Comparison of ENCODE assay signal across 9 mouse cellular contexts in the genomic region with DNA sequence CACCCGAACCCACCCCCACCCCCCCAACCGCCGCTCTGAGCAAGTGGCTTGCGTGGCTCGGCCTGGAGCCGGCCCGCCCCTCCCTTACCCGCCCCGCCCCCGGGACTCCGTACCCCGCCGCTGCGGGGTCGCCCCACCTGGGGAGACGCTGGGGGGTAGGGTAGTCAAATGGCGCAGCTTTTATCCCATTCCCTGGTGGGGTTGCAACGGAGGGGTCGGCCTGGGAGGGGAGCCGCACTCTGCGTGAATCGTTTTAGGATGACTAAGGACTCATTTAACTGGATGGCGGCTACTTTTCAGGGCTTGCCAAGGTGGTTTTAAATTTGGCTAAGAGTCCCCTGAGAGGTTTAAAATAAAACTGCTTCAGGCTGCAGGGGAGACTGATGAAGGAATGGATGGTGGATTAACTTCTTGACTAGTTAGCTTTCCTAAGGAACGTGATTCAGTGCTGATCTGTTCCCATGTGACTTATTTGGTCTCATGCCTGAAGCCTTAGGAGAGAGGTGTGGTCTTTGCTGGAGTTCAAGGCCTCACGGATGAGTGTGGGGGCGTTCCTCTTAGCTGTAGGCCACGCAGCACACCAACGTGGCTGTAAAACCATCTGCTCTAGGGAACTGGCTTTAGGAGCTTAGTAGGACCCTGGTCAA. TPM values are rescaled to one million over a fixed set of nuclear protein-coding genes. Genes with fewer than 3 reads are reported as not detected.
DNase-seq lines count a peak whose midpoint lies in the region; ATAC-seq lines count a peak whose summit lies in the region.
"Had no signal": no experiment of that assay in that cellular context is flagged by ENCODE, and none has a peak within 500 bp of the region (broad histone marks: within the 10 kb centered on the region; RNA-seq: fewer than 3 reads in every experiment).

No protein-coding gene starts in this region.

- H3K4me3 ChIP-seq in forebrain, embryonic 16.5 days (replicated peaks; ENCODE audit: low read length): peak overlapping the region; percentile 61

- no peaks in the 10 kb centered on the region for H3K36me3 ChIP-seq in forebrain, embryonic 16.5 days (ENCODE audit: control insufficient read depth, insufficient read depth)

- peaks cover 13% of the 10 kb centered on the region for H3K27me3 ChIP-seq in forebrain, embryonic 16.5 days (replicated peaks; ENCODE audit: control insufficient read depth, insufficient read depth, low read length)

- H3K4me2 ChIP-seq in forebrain, embryonic 16.5 days (ENCODE audit: low read length): peak overlapping the region; percentile 99

- H3K4me1 ChIP-seq in forebrain, embryonic 16.5 days (replicated peaks; ENCODE audit: control insufficient read depth, insufficient read depth, low read length): peaks cover 22% of the 10 kb centered on the region

- intact Hi-C loops in left cerebral cortex, postnatal 4 days (cut with DNase I): no loop called here

- peak; percentile 62 for DNase-seq in cerebellum, adult 11-12 months
- DNase-seq in cerebellum, adult 9-10 months: no peak
- DNase-seq in MN1 (ENCODE audit: low spot score): peak; percentile 40
- DNase-seq in kidney, adult 8-10 months: peak; percentile 79 to 86
- peak; percentile 64 for DNase-seq in lung, postnatal 25 days (ENCODE audit: low spot score)
- peak; percentile 59 for DNase-seq in yolk sac, embryonic 10.5 days (ENCODE audit: low spot score)
- no peak for DNase-seq in left cerebral cortex, postnatal 4 days

- WGBS in forebrain, embryonic 16.5 days: 3% methylated on average over 28 of the region's 28 CpGs

- H3K27ac ChIP-seq in forebrain, embryonic 16.5 days (ENCODE audit: low read length): no peak overlapping the region

- no peaks in the 10 kb centered on the region for H3K9me3 ChIP-seq in forebrain, embryonic 16.5 days (ENCODE audit: control insufficient read depth, low read length)

- peak overlapping the region; percentile 58 for H3K9ac ChIP-seq in forebrain, embryonic 16.5 days (replicated peaks; ENCODE audit: low read depth, low read length)

- ATAC-seq in forebrain, embryonic 16.5 days: no peak

RNA-seq across cellular contexts. Expression of gene Klf9, which starts 1.5 kb away (rescaled TPM):
- polyA plus RNA-seq in forebrain, embryonic 16.5 days (2015; fragmentation: Nextera tagmentation; extraction: Ambion mirVana): 2.2 and 2.6 TPM in 2 replicates
- 10 to 100 TPM; 44.2 to 46.4 TPM for total RNA-seq in left cerebral cortex, postnatal 4 days (2021)
- total RNA-seq: MEL had no signal

Comparison
In these comparisons a context has a peak if more than half of its experiments do, and no peak if none do; other contexts are left out.
1. DNase-seq: peak in cerebellum, adult 11-12 months (single experiment), MN1 (single experiment), kidney, adult 8-10 months (2 of 2), lung, postnatal 25 days (single experiment) and yolk sac, embryonic 10.5 days (single experiment); none in cerebellum, adult 9-10 months (single experiment) and left cerebral cortex, postnatal 4 days (single experiment).